Mouse (Mus musculus) embryonic fibroblast, embryonic 13.5 days (primary cell): ENCODE results near the gene Psd.

Experiments
- CTCF ChIP-seq: IDR thresholded peaks from 2 replicates; pipeline ENCODE4 v1.5.1; 2011; ENCODE audit warnings: mild to moderate bottlenecking, control low read depth, low read length, moderate library complexity, borderline replicate concordance; ENCODE audit not compliant: insufficient read depth
- POLR2A ChIP-seq: IDR thresholded peaks from 2 replicates; pipeline ENCODE4 v1.6.1; 2011; ENCODE audit warnings: low read depth, mild to moderate bottlenecking, control low read depth, low read length, moderate library complexity

DNA sequence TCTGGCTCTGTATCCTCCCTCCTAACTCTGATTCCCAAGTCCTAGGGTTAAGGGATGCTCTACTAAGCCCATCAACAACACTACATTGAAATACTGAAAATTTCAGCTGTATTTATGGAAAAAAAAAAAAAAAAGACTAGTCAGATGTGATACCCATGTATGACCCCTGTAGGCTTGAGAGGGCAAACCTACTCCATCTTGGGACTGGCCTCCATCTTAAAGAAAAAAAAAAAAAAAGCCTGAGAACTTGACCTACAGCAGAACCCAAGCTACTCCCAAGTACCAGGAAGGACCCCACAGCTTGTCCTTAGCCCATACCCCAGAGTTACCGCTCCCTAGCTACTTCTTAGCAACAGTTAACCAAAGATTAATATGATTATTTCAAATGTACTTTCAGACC lies 20.2 kb upstream of the Psd start:
- TF ChIP-seq POLR2A (no peak), CTCF (no peak)
